ENCODE assay signal across 8 mouse cellular contexts in genomic region chr19:4100718-4101261, GRCm38 (mm10). TPM values are rescaled to one million over a fixed set of nuclear protein-coding genes. Genes with fewer than 3 reads are reported as not detected.
DNase-seq lines count a peak whose midpoint lies in the region; ATAC-seq and TF ChIP-seq lines count a peak whose summit lies in the region.

No protein-coding gene starts in this region.

- H3K27ac ChIP-seq in lung, embryonic 15.5 days = no peak overlapping the region
- H3K27ac ChIP-seq in layer of hippocampus, adult 2 months = peak overlapping the region; percentile 82

- peak overlapping the region; percentile 47 for H3K4me3 ChIP-seq in lung, embryonic 15.5 days
- H3K4me3 ChIP-seq in layer of hippocampus, adult 2 months = peak overlapping the region; percentile 61

- H3K27me3 ChIP-seq in lung, embryonic 15.5 days = peaks cover 35% of the 10 kb centered on the region

- no peaks in the 10 kb centered on the region for H3K36me3 ChIP-seq in lung, embryonic 15.5 days

- ATAC-seq in lung, embryonic 15.5 days (ENCODE audit: borderline replicate concordance, extremely low read depth, low FRiP score, low TSS enrichment) = no peak

- DNase-seq in lung, postnatal 36 days = no peak
- DNase-seq in cerebellum, adult 11-12 months = peak; percentile 88
- peak; percentile 68 to 78 for DNase-seq in frontal cortex, postnatal 36 days (ENCODE audit: low spot score in 2 of 2)
- DNase-seq in layer of hippocampus, adult 2 months (ENCODE audit: low spot score in 2 of 2) = peak in 1 of 2 experiments; percentile 62
- peak; percentile 47 for DNase-seq in lung, postnatal 10 days
- peak; percentile 77 for DNase-seq in right cerebral cortex, postnatal 14 days
- DNase-seq in adipocyte (ENCODE audit: low spot score) = no peak

- H3K9ac ChIP-seq in lung, embryonic 15.5 days = peak overlapping the region; percentile 15

- WGBS in lung, embryonic 15.5 days = under 1% methylated on average over 51 of the region's 52 CpGs

- H3K4me2 ChIP-seq in lung, embryonic 15.5 days = peak overlapping the region; percentile 80

- H3K4me1 ChIP-seq in lung, embryonic 15.5 days = peaks cover 40% of the 10 kb centered on the region

- H3K9me3 ChIP-seq in lung, embryonic 15.5 days = no peaks in the 10 kb centered on the region

- TF ChIP-seq CTCF in layer of hippocampus, adult 2 months (conservative IDR thresholded peaks at IDR 0.05) = no peak

RNA-seq across cellular contexts. Expression of gene Pitpnm1, which starts 1.0 kb away (rescaled TPM):
- 12.5 and 13.8 TPM in 2 replicates for polyA plus RNA-seq in lung, embryonic 15.5 days (2015; fragmentation: Nextera tagmentation; extraction: Ambion mirVana)
- total RNA-seq in layer of hippocampus, adult 2 months (2021) = 100 to 1,000 TPM; 173 to 180 TPM

RNA-seq across cellular contexts. Expression of gene Cdk2ap2, which starts 3.8 kb away (rescaled TPM):
- 100 and 103 TPM in 2 replicates for polyA plus RNA-seq in lung, embryonic 15.5 days (2015; fragmentation: Nextera tagmentation; extraction: Ambion mirVana)
- 10 to 100 TPM; 29.5 to 33.9 TPM for total RNA-seq in layer of hippocampus, adult 2 months (2021)

RNA-seq across cellular contexts. Expression of gene Cabp2, which starts 19.4 kb away (rescaled TPM):
- polyA plus RNA-seq in lung, embryonic 15.5 days (2015; fragmentation: Nextera tagmentation; extraction: Ambion mirVana) = not detected in 2 replicates
- total RNA-seq in layer of hippocampus, adult 2 months (2021) = not detected

RNA-seq across cellular contexts. Expression of gene Aip, which starts 24.9 kb away (rescaled TPM):
- polyA plus RNA-seq in lung, embryonic 15.5 days (2015; fragmentation: Nextera tagmentation; extraction: Ambion mirVana) = 104 and 106 TPM in 2 replicates
- total RNA-seq in layer of hippocampus, adult 2 months (2021) = 100 to 1,000 TPM; 111 to 123 TPM

RNA-seq across cellular contexts. Expression of gene Gpr152, which starts 38.8 kb away (rescaled TPM):
- polyA plus RNA-seq in lung, embryonic 15.5 days (2015; fragmentation: Nextera tagmentation; extraction: Ambion mirVana) = not detected in 2 replicates
- total RNA-seq in layer of hippocampus, adult 2 months (2021) = under 1 TPM; 0.07 to 0.08 TPM

Comparison
In these comparisons a context has a peak if more than half of its experiments do, and no peak if none do; other contexts are left out.
1. DNase-seq: peak in cerebellum, adult 11-12 months (single experiment), frontal cortex, postnatal 36 days (2 of 2), lung, postnatal 10 days (single experiment) and right cerebral cortex, postnatal 14 days (single experiment); none in lung, postnatal 36 days (single experiment) and adipocyte (single experiment).